Mouse (Mus musculus): Measurements from ENCODE around the gene Pde5a.

DNA sequence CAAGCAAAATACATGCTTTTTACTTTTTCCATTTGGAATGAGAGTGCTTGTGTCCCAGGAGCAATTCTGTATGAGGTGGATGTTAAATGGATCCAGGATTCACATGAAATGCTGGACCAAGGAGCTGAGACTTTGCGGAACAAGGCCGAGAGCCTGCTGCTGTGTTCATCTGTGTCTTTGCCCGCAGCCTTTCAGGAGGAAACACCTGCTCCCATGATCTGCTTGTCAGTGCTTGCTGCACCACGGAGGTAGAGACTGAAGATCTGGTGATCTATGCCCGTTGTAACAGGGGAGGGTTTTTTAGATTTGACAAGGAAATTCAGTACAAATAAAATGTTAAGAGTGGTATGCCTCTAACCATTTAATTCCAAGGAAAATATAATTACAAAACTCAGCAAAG lies 39.1 kb downstream of the Pde5a start:
- no peak for TF ChIP-seq POLR2A (IDR thresholded peaks at IDR 0.05; ENCODE audit: low read depth, low read length)
- no peak for TF ChIP-seq CTCF (conservative IDR thresholded peaks at IDR 0.05; ENCODE audit: insufficient read depth, insufficient read length, low read depth, low read length)
